Mouse (Mus musculus): ENCODE measurements around the gene Gtf3a. TPM values are rescaled to one million over a fixed set of nuclear protein-coding genes. Genes with fewer than 3 reads are reported as not detected.

Gtf3a gene
- total RNA-seq, 1 experiment, result 80.4 TPM

DNA sequence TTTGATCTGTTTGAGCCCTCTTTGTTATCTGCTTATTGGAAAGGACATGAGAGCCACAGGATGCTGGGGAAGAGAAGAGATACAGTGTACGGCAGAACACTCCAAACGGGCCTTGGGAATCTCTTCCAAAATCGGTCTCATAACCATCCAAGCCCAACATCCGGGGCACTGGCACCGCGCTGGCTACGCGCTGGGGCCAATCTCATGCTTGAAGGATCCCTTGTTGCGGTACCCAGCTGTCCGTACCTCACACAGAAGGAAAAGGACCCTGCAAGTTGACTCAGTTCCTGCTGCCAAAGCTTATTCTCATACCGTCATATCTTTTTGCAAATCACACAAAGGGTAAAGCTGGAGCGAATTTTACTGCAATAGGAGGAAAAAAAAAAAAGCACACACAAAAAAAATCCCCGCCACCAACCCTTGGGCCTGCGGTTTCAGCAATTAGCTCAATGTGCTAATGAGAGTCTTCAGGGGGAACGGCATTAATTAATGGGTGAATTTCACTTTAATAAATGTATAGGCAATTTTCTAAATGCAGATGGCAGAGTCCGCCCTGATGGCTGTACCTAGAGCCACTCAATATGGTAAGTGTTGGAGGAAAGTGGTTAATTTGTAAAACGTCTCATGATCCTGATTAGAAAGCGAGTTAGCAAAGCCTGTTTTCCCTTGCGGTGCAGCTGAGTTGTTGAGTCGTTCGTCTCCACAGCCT lies 37.4 kb downstream of the Gtf3a start:
- Histone ChIP-seq H3K4me3 (ENCODE audit: insufficient read depth in 1 of 2, low read depth in 1 of 2, low read length in 2 of 2, poor library complexity in 1 of 2, severe bottlenecking in 1 of 2) (0 out of 4 replicates have a peak overlapping the region, but pooled peaks of 1 of the 2 experiments have one; percentile 5), H3K9ac (ENCODE audit: insufficient read depth, low read depth, low read length, poor library complexity, severe bottlenecking) (no peak overlapping the region), H3K4me1 (ENCODE audit: control insufficient read depth in 2 of 2, insufficient read depth in 2 of 2, low read length in 2 of 2, poor library complexity in 1 of 2) (peaks cover 0 to 2% of the 10 kb centered on the region in 2 experiments; a peak in 1 of 4 replicates), H3K9me3 (ENCODE audit: control insufficient read depth, insufficient read depth, low read depth, low read length) (no peaks in the 10 kb centered on the region), H3K27ac (ENCODE audit: insufficient read depth, low read depth, low read length, poor library complexity, severe bottlenecking) (no peak overlapping the region), H3K36me3 (ENCODE audit: control insufficient read depth, insufficient read depth, low read length, poor library complexity, severe bottlenecking) (no peaks in the 10 kb centered on the region)
- TF ChIP-seq ZNF384 (IDR thresholded peaks at IDR 0.05; ENCODE audit: low read depth, low read length), result no peak
- no peak for TF ChIP-seq ZC3H11A (IDR thresholded peaks at IDR 0.05; ENCODE audit: borderline replicate concordance, low read depth, low read length)
- no peak for DNase-seq (ENCODE audit: low read depth, low spot score)
- in situ Hi-C loops (cut with MboI; ENCODE audit: low sequenced_read_pairs in 2 of 2, unreplicated experiment in 2 of 2), result no loop called here

DNA sequence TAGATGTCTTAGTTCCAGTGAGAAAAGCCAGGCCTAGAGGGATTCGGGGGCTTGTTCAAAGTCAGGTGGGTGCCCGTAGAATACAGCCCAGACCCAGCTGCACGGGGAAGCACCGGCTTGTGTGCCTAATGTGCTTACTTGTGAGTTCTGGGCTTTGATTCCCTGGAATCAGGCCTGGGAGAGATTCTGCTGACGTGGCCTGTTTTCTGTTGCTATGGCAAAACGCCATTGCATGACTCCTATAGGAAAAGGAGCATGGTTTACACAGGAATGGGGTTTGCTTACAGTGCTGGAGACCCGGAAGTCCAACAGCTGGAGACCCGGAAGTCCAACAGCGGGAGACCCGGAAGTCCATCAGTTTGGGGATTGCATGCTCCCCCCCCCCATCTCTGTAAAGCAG lies 39.1 kb downstream of the Gtf3a start:
- Histone ChIP-seq H3K9ac (ENCODE audit: insufficient read depth, low read depth, low read length, poor library complexity, severe bottlenecking) (no peak overlapping the region), H3K9me3 (ENCODE audit: control insufficient read depth, insufficient read depth, low read depth, low read length) (no peaks in the 10 kb centered on the region), H3K36me3 (ENCODE audit: control insufficient read depth, insufficient read depth, low read length, poor library complexity, severe bottlenecking) (no peaks in the 10 kb centered on the region), H3K4me3 (ENCODE audit: insufficient read depth in 1 of 2, low read depth in 1 of 2, low read length in 2 of 2, poor library complexity in 1 of 2, severe bottlenecking in 1 of 2) (no peak overlapping the region), H3K4me1 (ENCODE audit: control insufficient read depth in 2 of 2, insufficient read depth in 2 of 2, low read length in 2 of 2, poor library complexity in 1 of 2) (no peaks in the 10 kb centered on the region; a peak in 1 of 4 replicates), H3K27ac (ENCODE audit: insufficient read depth, low read depth, low read length, poor library complexity, severe bottlenecking) (no peak overlapping the region)
- in situ Hi-C loops (cut with MboI; ENCODE audit: low sequenced_read_pairs in 2 of 2, unreplicated experiment in 2 of 2), result no loop called here
- no peak for DNase-seq (ENCODE audit: low read depth, low spot score)
- TF ChIP-seq MAFK (IDR thresholded peaks at IDR 0.05; ENCODE audit: insufficient read depth, low read depth, low read length) (peak; percentile 81), HCFC1 (IDR thresholded peaks at IDR 0.05; ENCODE audit: borderline replicate concordance, insufficient read depth, low read length) (no peak)

DNA sequence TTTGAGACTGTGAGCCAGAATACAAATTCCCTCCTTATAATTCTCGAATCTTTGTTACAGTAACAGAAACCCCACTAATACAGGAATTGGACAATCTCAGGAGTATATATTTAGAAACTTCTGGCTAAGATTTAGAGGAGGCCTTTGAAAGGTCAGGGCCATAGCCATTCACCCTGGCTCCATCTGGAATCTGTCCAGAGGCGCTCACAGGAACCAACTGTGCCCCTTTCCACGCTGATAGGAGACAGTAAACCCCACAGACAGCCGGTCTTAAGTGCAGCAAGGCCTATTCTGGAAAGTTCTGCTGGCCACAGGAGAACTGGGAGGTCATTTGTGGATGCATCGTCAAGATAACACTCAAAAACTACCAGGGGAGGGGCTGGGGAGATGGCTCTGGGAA lies 40.6 kb downstream of the Gtf3a start:
- no peaks in the 10 kb centered on the region for H3K36me3 ChIP-seq (ENCODE audit: control insufficient read depth, insufficient read depth, low read length, poor library complexity, severe bottlenecking)
- no peak for DNase-seq (ENCODE audit: low read depth, low spot score)
- H3K27ac ChIP-seq (ENCODE audit: insufficient read depth, low read depth, low read length, poor library complexity, severe bottlenecking), result no peak overlapping the region
- H3K9ac ChIP-seq (ENCODE audit: insufficient read depth, low read depth, low read length, poor library complexity, severe bottlenecking), result no peak overlapping the region
- H3K9me3 ChIP-seq (ENCODE audit: control insufficient read depth, insufficient read depth, low read depth, low read length), result no peaks in the 10 kb centered on the region
- H3K4me3 ChIP-seq (ENCODE audit: insufficient read depth in 1 of 2, low read depth in 1 of 2, low read length in 2 of 2, poor library complexity in 1 of 2, severe bottlenecking in 1 of 2), result no peak overlapping the region
- in situ Hi-C loops (cut with MboI; ENCODE audit: low sequenced_read_pairs in 2 of 2, unreplicated experiment in 2 of 2), result no loop called here
- peaks cover 0 to 3% of the 10 kb centered on the region in 2 experiments; a peak in 1 of 4 replicates for H3K4me1 ChIP-seq (ENCODE audit: control insufficient read depth in 2 of 2, insufficient read depth in 2 of 2, low read length in 2 of 2, poor library complexity in 1 of 2)
- TF ChIP-seq CHD2 (IDR thresholded peaks at IDR 0.05; ENCODE audit: low read depth, low read length), result no peak
- TF ChIP-seq HCFC1 (IDR thresholded peaks at IDR 0.05; ENCODE audit: borderline replicate concordance, insufficient read depth, low read length), result no peak
- no peak for TF ChIP-seq MAFK (IDR thresholded peaks at IDR 0.05; ENCODE audit: insufficient read depth, low read depth, low read length)
- TF ChIP-seq ZNF384 (IDR thresholded peaks at IDR 0.05; ENCODE audit: low read depth, low read length), result no peak

DNA sequence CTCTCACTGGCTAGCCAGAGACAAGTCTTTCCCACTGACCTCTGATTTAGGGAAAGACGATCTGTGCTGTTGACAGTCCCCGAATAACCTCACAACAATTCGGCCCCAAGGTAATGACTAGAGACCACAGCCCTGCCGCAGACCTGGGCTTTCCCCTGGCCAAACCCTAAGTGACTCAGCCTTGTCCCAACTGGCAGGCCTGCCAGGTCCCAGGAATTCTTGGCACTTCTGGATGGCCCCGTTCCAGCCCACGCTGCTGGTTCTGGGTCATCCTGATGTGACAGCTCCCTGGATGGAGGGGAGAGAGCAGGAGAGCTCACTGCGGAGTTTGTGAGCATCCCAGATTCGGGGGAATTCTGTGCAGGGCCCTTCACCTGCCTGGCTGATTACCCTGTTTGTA lies 45.1 kb downstream of the Gtf3a start:
- Histone ChIP-seq H3K27ac (ENCODE audit: insufficient read depth, low read depth, low read length, poor library complexity, severe bottlenecking) (no peak overlapping the region), H3K36me3 (ENCODE audit: control insufficient read depth, insufficient read depth, low read length, poor library complexity, severe bottlenecking) (no peaks in the 10 kb centered on the region), H3K9ac (ENCODE audit: insufficient read depth, low read depth, low read length, poor library complexity, severe bottlenecking) (peak overlapping the region; percentile 17; the same call in 1 of the 2 replicates), H3K4me1 (ENCODE audit: control insufficient read depth in 2 of 2, insufficient read depth in 2 of 2, low read length in 2 of 2, poor library complexity in 1 of 2) (peaks cover 0 to 3% of the 10 kb centered on the region in 2 experiments; a peak in 1 of 4 replicates), H3K9me3 (ENCODE audit: control insufficient read depth, insufficient read depth, low read depth, low read length) (no peaks in the 10 kb centered on the region), H3K4me3 (ENCODE audit: insufficient read depth in 1 of 2, low read depth in 1 of 2, low read length in 2 of 2, poor library complexity in 1 of 2, severe bottlenecking in 1 of 2) (no peak overlapping the region)
- no peak for DNase-seq (ENCODE audit: low read depth, low spot score)
- TF ChIP-seq HCFC1 (IDR thresholded peaks at IDR 0.05; ENCODE audit: borderline replicate concordance, insufficient read depth, low read length) (no peak), CHD2 (IDR thresholded peaks at IDR 0.05; ENCODE audit: low read depth, low read length) (no peak), ZNF384 (IDR thresholded peaks at IDR 0.05; ENCODE audit: low read depth, low read length) (no peak), MAFK (IDR thresholded peaks at IDR 0.05; ENCODE audit: insufficient read depth, low read depth, low read length) (no peak), ZC3H11A (IDR thresholded peaks at IDR 0.05; ENCODE audit: borderline replicate concordance, low read depth, low read length) (no peak)
- in situ Hi-C loops (cut with MboI; ENCODE audit: low sequenced_read_pairs in 2 of 2, unreplicated experiment in 2 of 2), result no loop called here

DNA sequence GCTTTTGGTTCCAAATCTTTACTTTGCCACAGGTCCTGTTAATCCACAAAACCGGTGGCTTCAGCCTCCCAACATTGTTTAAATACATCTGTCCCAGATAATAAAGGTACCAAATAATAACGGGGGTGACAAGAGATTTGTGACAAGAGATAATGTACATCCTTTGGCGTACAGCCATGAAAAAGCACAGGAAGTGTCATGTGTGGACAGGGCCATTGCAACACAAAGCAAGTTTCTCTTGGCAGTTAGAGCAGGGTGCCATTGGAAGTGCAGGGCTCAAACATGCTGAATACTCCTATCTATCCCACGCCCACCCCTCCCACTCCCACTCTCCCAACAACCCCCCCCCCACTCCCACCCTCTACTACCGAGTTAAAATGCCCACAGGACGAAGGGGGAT lies 46.5 kb downstream of the Gtf3a start:
- no peak overlapping the region for H3K27ac ChIP-seq (ENCODE audit: insufficient read depth, low read depth, low read length, poor library complexity, severe bottlenecking)
- TF ChIP-seq HCFC1 (IDR thresholded peaks at IDR 0.05; ENCODE audit: borderline replicate concordance, insufficient read depth, low read length) (no peak), CHD2 (IDR thresholded peaks at IDR 0.05; ENCODE audit: low read depth, low read length) (no peak), MAFK (IDR thresholded peaks at IDR 0.05; ENCODE audit: insufficient read depth, low read depth, low read length) (no peak), ZC3H11A (IDR thresholded peaks at IDR 0.05; ENCODE audit: borderline replicate concordance, low read depth, low read length) (no peak), ZNF384 (IDR thresholded peaks at IDR 0.05; ENCODE audit: low read depth, low read length) (no peak)
- DNase-seq (ENCODE audit: low read depth, low spot score), result no peak
- H3K9me3 ChIP-seq (ENCODE audit: control insufficient read depth, insufficient read depth, low read depth, low read length), result no peaks in the 10 kb centered on the region
- no peaks in the 10 kb centered on the region for H3K36me3 ChIP-seq (ENCODE audit: control insufficient read depth, insufficient read depth, low read length, poor library complexity, severe bottlenecking)
- H3K4me1 ChIP-seq (ENCODE audit: control insufficient read depth in 2 of 2, insufficient read depth in 2 of 2, low read length in 2 of 2, poor library complexity in 1 of 2), result peaks cover 0 to 3% of the 10 kb centered on the region in 2 experiments; a peak in 1 of 4 replicates
- in situ Hi-C loops (cut with MboI; ENCODE audit: low sequenced_read_pairs in 2 of 2, unreplicated experiment in 2 of 2), result no loop called here
- no peak overlapping the region for H3K9ac ChIP-seq (ENCODE audit: insufficient read depth, low read depth, low read length, poor library complexity, severe bottlenecking)
- H3K4me3 ChIP-seq (ENCODE audit: insufficient read depth in 1 of 2, low read depth in 1 of 2, low read length in 2 of 2, poor library complexity in 1 of 2, severe bottlenecking in 1 of 2), result no peak overlapping the region
